Mouse (Mus musculus): ENCODE measurements around the gene Zfyve28.

Zfyve28 gene

GRCm38 (mm10) chr5:34246443-34246842 lies 41.8 kb downstream of the Zfyve28 start:
- no peak for DNase-seq

GRCm38 (mm10) chr5:34243062-34243461 lies 45.2 kb downstream of the Zfyve28 start:
- DNase-seq: no peak

- DNase-seq: peak; percentile 45
Measured at GRCm38 (mm10) chr5:34242224-34242963, 45.9 kb downstream of the Zfyve28 start.

- DNase-seq: no peak
Measured at GRCm38 (mm10) chr5:34238444-34238843, 49.8 kb downstream of the Zfyve28 start.

- DNase-seq: peak; percentile 63
Measured at GRCm38 (mm10) chr5:34235898-34236420, 52.3 kb downstream of the Zfyve28 start.

GRCm38 (mm10) chr5:34235056-34235455 lies 53.2 kb downstream of the Zfyve28 start:
- DNase-seq: no peak

- DNase-seq: no peak
Measured at GRCm38 (mm10) chr5:34233221-34233515, 55.1 kb downstream of the Zfyve28 start.

GRCm38 (mm10) chr5:34232481-34233220 lies 55.6 kb downstream of the Zfyve28 start:
- no peak for DNase-seq

GRCm38 (mm10) chr5:34231901-34232300 lies 56.3 kb downstream of the Zfyve28 start:
- DNase-seq: no peak

GRCm38 (mm10) chr5:34230599-34231485 lies 57.4 kb downstream of the Zfyve28 start:
- DNase-seq: no peak

GRCm38 (mm10) chr5:34229503-34229902 lies 58.7 kb downstream of the Zfyve28 start:
- no peak for DNase-seq

GRCm38 (mm10) chr5:34225516-34225915 lies 62.7 kb downstream of the Zfyve28 start:
- no peak for DNase-seq

GRCm38 (mm10) chr5:34224515-34224914 lies 63.7 kb downstream of the Zfyve28 start:
- DNase-seq: no peak

GRCm38 (mm10) chr5:34220001-34220400 lies 68.2 kb downstream of the Zfyve28 start:
- no peak for DNase-seq

GRCm38 (mm10) chr5:34218672-34219071 lies 69.6 kb downstream of the Zfyve28 start:
- DNase-seq: no peak

- no peak for DNase-seq
Measured at GRCm38 (mm10) chr5:34217756-34218155, 70.5 kb downstream of the Zfyve28 start.

GRCm38 (mm10) chr5:34216025-34216424 lies 72.2 kb downstream of the Zfyve28 start:
- no peak for DNase-seq

- DNase-seq: no peak
Measured at GRCm38 (mm10) chr5:34213659-34214058, 74.6 kb downstream of the Zfyve28 start.

GRCm38 (mm10) chr5:34210279-34210678 lies 78.0 kb downstream of the Zfyve28 start:
- DNase-seq: peak; percentile 76

GRCm38 (mm10) chr5:34207503-34207902 lies 80.7 kb downstream of the Zfyve28 start:
- no peak for DNase-seq

GRCm38 (mm10) chr5:34205788-34206187 lies 82.5 kb downstream of the Zfyve28 start:
- no peak for DNase-seq

GRCm38 (mm10) chr5:34204911-34205310 lies 83.3 kb downstream of the Zfyve28 start:
- no peak for DNase-seq

GRCm38 (mm10) chr5:34202006-34202405 lies 86.2 kb downstream of the Zfyve28 start:
- DNase-seq: no peak
